Mouse (Mus musculus): ENCODE results near the gene Pvalb. TPM values are rescaled to one million over a fixed set of nuclear protein-coding genes. Genes with fewer than 3 reads are reported as not detected.

Pvalb gene
- polyA plus RNA-seq, 1 experiment from 2014 or later: 0.49 TPM

- WGBS: 28% methylated on average over 10 of the region's 10 CpGs
These were observed 33.3 kb upstream of the Pvalb start for GRCm38 (mm10) chr15:78239453-78239852.

GRCm38 (mm10) chr15:78234823-78235509 lies 28.8 kb upstream of the Pvalb start:
- Histone ChIP-seq H3K27me3 (replicated peaks) (peaks cover 10% of the 10 kb centered on the region; the same call in 1 of the 2 replicates), H3K36me3 (no peaks in the 10 kb centered on the region), H3K4me1 (replicated peaks) (no peaks in the 10 kb centered on the region), H3K27ac (ENCODE audit: poor library complexity, severe bottlenecking) (no peak overlapping the region), H3K4me3 (no peak overlapping the region), H3K4me2 (no peak overlapping the region), H3K9ac (no peak overlapping the region), H3K9me3 (replicated peaks) (no peaks in the 10 kb centered on the region; the same call in 1 of the 2 replicates)
- ATAC-seq (ENCODE audit: insufficient number of reproducible peaks, low FRiP score): 0 out of 2 replicates have a peak, but pooled peaks have one; percentile 11
- WGBS: 68% methylated on average over 5 of the region's 5 CpGs

More at GRCm38 (mm10) chr15:78239453-78239852, 33.3 kb upstream of the Pvalb start:
- no peak overlapping the region for H3K4me2 ChIP-seq
- no peak for ATAC-seq (ENCODE audit: insufficient number of reproducible peaks, low FRiP score)
- H3K36me3 ChIP-seq: no peaks in the 10 kb centered on the region
- peaks cover 11% of the 10 kb centered on the region for H3K4me1 ChIP-seq (replicated peaks)
- H3K27me3 ChIP-seq (replicated peaks): peaks cover 18% of the 10 kb centered on the region; the same call in 1 of the 2 replicates
- no peaks in the 10 kb centered on the region for H3K9me3 ChIP-seq (replicated peaks)
- H3K4me3 ChIP-seq: no peak overlapping the region
- H3K27ac ChIP-seq (ENCODE audit: poor library complexity, severe bottlenecking): no peak overlapping the region
- no peak overlapping the region for H3K9ac ChIP-seq

- 57% methylated on average over 13 of the region's 13 CpGs for WGBS
- Histone ChIP-seq H3K4me1 (replicated peaks) (no peaks in the 10 kb centered on the region), H3K27ac (ENCODE audit: poor library complexity, severe bottlenecking) (no peak overlapping the region), H3K36me3 (no peaks in the 10 kb centered on the region), H3K27me3 (replicated peaks) (no peaks in the 10 kb centered on the region; the same call in 1 of the 2 replicates), H3K9ac (no peak overlapping the region), H3K9me3 (replicated peaks) (no peaks in the 10 kb centered on the region; the same call in 1 of the 2 replicates), H3K4me2 (no peak overlapping the region), H3K4me3 (no peak overlapping the region)
- no peak for ATAC-seq (ENCODE audit: insufficient number of reproducible peaks, low FRiP score)
These were observed 25.4 kb upstream of the Pvalb start for GRCm38 (mm10) chr15:78231346-78232331.

GRCm38 (mm10) chr15:78227816-78228215 lies 21.6 kb upstream of the Pvalb start:
- Histone ChIP-seq H3K9ac (no peak overlapping the region), H3K36me3 (no peaks in the 10 kb centered on the region), H3K9me3 (replicated peaks) (no peaks in the 10 kb centered on the region), H3K27ac (ENCODE audit: poor library complexity, severe bottlenecking) (no peak overlapping the region), H3K27me3 (replicated peaks) (no peaks in the 10 kb centered on the region), H3K4me2 (no peak overlapping the region), H3K4me3 (no peak overlapping the region), H3K4me1 (replicated peaks) (no peaks in the 10 kb centered on the region)
- no peak for ATAC-seq (ENCODE audit: insufficient number of reproducible peaks, low FRiP score)
- WGBS: 81% methylated on average over 12 of the region's 12 CpGs

DNA sequence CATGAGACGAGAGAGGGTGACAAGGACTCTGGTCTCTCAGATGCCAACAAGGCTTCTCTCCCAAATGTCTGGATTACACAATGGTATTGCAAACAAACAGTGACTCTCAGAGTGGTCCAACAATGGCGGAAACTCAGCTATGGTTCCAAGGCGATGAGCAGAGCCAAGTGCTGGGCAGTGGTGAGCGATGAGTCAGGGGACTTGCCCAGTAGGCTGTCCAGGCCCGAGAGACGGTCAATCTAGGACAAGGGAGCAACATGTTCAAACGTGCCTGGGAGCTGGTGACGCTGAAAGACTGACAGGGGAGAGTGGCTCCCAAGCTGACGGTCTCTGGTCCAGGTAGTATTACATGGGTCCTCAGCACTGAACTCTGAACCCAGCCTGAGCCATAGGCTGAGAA lies 9.1 kb upstream of the Pvalb start:
- H3K27me3 ChIP-seq (replicated peaks): peaks cover 3% of the 10 kb centered on the region
- no peaks in the 10 kb centered on the region for H3K36me3 ChIP-seq
- no peak overlapping the region for H3K4me3 ChIP-seq
- 0 out of 2 replicates have a peak, but pooled peaks cover 3% of the 10 kb centered on the region for H3K9me3 ChIP-seq (replicated peaks)
- H3K4me2 ChIP-seq: no peak overlapping the region
- H3K4me1 ChIP-seq (replicated peaks): no peaks in the 10 kb centered on the region
- no peak overlapping the region for H3K27ac ChIP-seq (ENCODE audit: poor library complexity, severe bottlenecking)
- H3K9ac ChIP-seq: no peak overlapping the region
- WGBS: 75% methylated on average over 9 of the region's 9 CpGs
- ATAC-seq (ENCODE audit: insufficient number of reproducible peaks, low FRiP score): no peak

- 68% methylated on average over 8 of the region's 8 CpGs for WGBS
These were observed 5.2 kb upstream of the Pvalb start for GRCm38 (mm10) chr15:78211367-78211766.

DNA sequence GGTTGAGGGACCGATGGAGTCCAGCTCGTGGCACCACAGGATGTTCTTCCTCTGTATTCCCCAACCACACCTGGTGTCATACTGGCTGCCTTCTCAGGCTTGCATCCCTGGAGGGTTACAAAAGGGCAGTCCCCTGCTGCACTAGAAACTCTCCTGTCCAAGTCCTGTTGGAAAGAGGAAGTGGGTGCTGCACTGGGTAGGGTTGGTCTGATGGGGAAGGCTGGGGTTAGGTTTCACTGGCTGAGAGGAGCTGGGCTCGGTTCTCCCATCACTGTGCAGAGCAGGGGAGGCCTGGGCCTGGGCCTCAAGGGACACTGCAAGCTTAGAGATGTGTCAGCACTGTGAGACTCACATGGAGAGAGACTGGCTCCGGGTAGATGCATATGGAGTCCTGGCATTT lies 4.0 kb upstream of the Pvalb start:
- Histone ChIP-seq H3K36me3 (no peaks in the 10 kb centered on the region), H3K9ac (no peak overlapping the region), H3K4me1 (replicated peaks) (no peaks in the 10 kb centered on the region), H3K27me3 (replicated peaks) (peaks cover 26% of the 10 kb centered on the region), H3K4me2 (no peak overlapping the region), H3K27ac (ENCODE audit: poor library complexity, severe bottlenecking) (no peak overlapping the region), H3K9me3 (replicated peaks) (peaks cover 3% of the 10 kb centered on the region; the same call in 1 of the 2 replicates), H3K4me3 (no peak overlapping the region)
- 72% methylated on average over 4 of the region's 4 CpGs for WGBS
- no peak for ATAC-seq (ENCODE audit: insufficient number of reproducible peaks, low FRiP score)

More at GRCm38 (mm10) chr15:78211367-78211766, 5.2 kb upstream of the Pvalb start:
- no peak overlapping the region for H3K4me2 ChIP-seq
- no peak overlapping the region for H3K4me3 ChIP-seq
- H3K9ac ChIP-seq: no peak overlapping the region
- H3K27me3 ChIP-seq (replicated peaks): peaks cover 15% of the 10 kb centered on the region
- H3K9me3 ChIP-seq (replicated peaks): peaks cover 3% of the 10 kb centered on the region; the same call in 1 of the 2 replicates
- no peaks in the 10 kb centered on the region for H3K4me1 ChIP-seq (replicated peaks)
- no peaks in the 10 kb centered on the region for H3K36me3 ChIP-seq
- H3K27ac ChIP-seq (ENCODE audit: poor library complexity, severe bottlenecking): no peak overlapping the region
- ATAC-seq (ENCODE audit: insufficient number of reproducible peaks, low FRiP score): no peak

- peaks cover 71% of the 10 kb centered on the region for H3K27me3 ChIP-seq (replicated peaks)
- WGBS: 30% methylated on average over 3 of the region's 3 CpGs
- no peak for ATAC-seq (ENCODE audit: insufficient number of reproducible peaks, low FRiP score)
These were observed 1.0 kb downstream of the Pvalb start for GRCm38 (mm10) chr15:78205192-78205591.

DNA sequence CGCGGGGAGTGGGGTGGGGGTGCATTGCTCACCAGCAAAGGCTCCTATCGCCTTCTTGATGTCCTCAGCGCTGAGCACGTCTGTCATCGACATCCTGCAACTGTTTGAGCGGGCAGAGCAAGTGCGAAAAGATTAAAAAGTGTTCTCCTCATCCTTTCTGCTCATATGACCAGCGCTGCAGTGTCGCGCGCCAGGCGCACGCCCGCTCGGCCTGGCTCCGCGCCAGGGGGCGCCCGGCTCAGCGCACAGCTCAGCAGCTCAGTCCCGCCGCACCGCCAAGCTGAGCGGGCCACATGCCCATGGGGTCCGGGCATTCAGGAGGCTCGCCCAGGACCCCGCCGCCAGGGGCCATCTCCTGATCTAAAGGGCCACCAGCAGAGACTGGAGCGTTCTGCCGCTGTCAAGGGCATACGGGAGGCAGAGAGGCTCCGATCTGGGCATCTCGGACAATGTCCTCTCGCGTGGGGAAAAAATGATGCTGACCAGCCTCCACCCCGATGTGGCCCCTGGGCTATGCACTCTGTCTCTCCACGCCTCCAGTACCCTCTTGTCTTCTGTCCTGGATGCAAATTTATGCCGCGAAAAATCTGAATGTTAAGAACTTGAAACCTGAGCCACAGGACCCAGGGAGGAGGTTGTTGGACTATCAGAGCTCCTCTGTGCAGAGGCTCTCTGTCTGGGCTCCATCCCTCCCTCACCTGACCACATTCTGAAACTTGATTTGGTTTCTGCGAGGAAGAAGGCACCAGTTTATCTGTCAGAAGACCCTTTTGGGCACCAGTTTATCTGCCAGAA lies 1.9 kb downstream of the Pvalb start:
- Histone ChIP-seq H3K27ac (ENCODE audit: poor library complexity, severe bottlenecking) (no peak overlapping the region), H3K27me3 (replicated peaks) (peaks cover 81% of the 10 kb centered on the region), H3K9me3 (replicated peaks) (0 out of 2 replicates have a peak, but pooled peaks cover 3% of the 10 kb centered on the region), H3K4me1 (replicated peaks) (peaks cover 12% of the 10 kb centered on the region), H3K4me3 (peak overlapping the region; percentile 37), H3K4me2 (peak overlapping the region; percentile 70), H3K36me3 (no peaks in the 10 kb centered on the region), H3K9ac (0 out of 2 replicates have a peak overlapping the region, but pooled peaks have one; percentile 22)
- 2% methylated on average over 41 of the region's 41 CpGs for WGBS
- ATAC-seq (ENCODE audit: insufficient number of reproducible peaks, low FRiP score): 0 out of 2 replicates have a peak, but pooled peaks have one; percentile 47

More at GRCm38 (mm10) chr15:78205192-78205591, 1.0 kb downstream of the Pvalb start:
- Histone ChIP-seq H3K9me3 (replicated peaks) (peaks cover 3% of the 10 kb centered on the region; the same call in 1 of the 2 replicates), H3K36me3 (no peaks in the 10 kb centered on the region), H3K4me1 (replicated peaks) (peaks cover 12% of the 10 kb centered on the region), H3K27ac (ENCODE audit: poor library complexity, severe bottlenecking) (no peak overlapping the region), H3K4me3 (no peak overlapping the region), H3K9ac (no peak overlapping the region), H3K4me2 (no peak overlapping the region)

DNA sequence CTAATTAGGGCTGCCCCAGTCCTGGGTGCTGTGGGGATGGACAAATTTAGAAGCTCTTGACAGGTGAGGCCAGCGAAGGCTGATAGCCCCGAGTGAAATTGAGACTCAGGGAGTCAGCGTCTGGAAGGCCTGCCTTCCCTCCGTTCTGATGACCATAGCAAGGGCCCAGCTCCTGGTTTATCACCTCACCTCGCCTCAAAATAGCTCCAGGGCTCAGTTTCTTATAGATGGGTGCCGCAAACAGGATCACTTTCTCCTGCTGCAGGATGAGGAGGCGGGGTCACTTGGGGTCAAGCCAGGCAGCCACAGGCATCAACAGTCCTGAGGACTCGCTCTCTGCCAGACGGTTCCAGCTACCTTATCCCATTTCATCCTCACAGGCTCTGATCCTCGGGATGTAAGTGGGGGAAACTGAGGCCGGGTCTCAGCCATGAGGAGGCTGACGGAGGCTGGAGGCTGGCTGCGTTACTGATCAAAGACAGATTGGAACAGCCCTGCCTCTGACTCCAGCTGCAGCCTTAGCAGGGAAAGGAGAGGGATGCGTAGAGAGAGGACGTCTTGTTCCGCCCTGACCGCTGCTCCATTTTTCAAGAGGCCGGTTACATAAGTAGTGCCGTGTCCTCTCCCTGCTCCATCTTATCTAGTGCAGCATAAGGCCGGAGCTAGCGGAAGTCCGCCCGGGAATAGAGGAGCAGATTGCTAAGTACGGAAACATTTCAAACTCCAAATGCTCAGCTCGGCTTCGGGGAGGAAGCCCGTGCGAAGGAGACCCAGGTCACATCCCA lies 10.9 kb downstream of the Pvalb start:
- Histone ChIP-seq H3K27me3 (replicated peaks) (peaks cover 79% of the 10 kb centered on the region), H3K36me3 (no peaks in the 10 kb centered on the region), H3K4me3 (no peak overlapping the region), H3K4me2 (peak overlapping the region; percentile 9; the same call in 1 of the 2 replicates), H3K9ac (0 out of 2 replicates have a peak overlapping the region, but pooled peaks have one; percentile 15), H3K4me1 (replicated peaks) (peaks cover 10% of the 10 kb centered on the region; the same call in 1 of the 2 replicates), H3K9me3 (replicated peaks) (no peaks in the 10 kb centered on the region), H3K27ac (ENCODE audit: poor library complexity, severe bottlenecking) (no peak overlapping the region)
- WGBS: 45% methylated on average over 28 of the region's 28 CpGs
- ATAC-seq (ENCODE audit: insufficient number of reproducible peaks, low FRiP score): no peak

Measured in heart, embryonic 12.5 days (tissue).